In the genomic region with DNA sequence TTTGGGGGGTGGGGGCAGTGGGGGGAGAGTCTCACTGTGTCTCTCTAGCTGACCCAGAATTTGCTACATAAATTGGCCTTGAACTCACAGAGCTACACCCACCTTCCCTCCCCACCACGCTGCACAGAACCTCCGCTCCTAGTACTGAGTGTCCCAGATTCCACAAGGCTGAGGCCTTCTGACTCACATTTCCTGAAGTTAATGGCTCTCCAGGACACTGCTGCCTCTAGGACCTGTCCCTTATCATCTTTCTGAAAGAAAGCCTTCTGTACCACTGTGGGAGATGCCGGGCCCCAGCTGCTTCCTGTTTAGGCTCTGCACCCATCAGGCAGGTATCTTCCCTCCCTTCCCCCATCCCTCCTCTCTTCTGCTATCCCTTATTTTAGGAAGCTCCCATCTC, we compare ENCODE assay signal across 8 mouse cellular contexts. TPM values are rescaled to one million over a fixed set of nuclear protein-coding genes. Genes with fewer than 3 reads are reported as not detected.
A peak's percentile ranks its signal among the peaks of the same experiment; 100 is the strongest.
DNase-seq lines count a peak whose midpoint lies in the region; ATAC-seq and TF ChIP-seq lines count a peak whose summit lies in the region.

No protein-coding gene starts in this region.

- H3K36me3 ChIP-seq in thymus, adult 2 months (ENCODE audit: control insufficient read depth, insufficient read depth, low read length): no peaks in the 10 kb centered on the region
- H3K36me3 ChIP-seq in liver, embryonic 15.5 days (replicated peaks): peaks cover 42% of the 10 kb centered on the region

- H3K9me3 ChIP-seq in liver, embryonic 15.5 days (replicated peaks): no peaks in the 10 kb centered on the region

- no peak overlapping the region for H3K4me3 ChIP-seq in thymus, adult 2 months (ENCODE audit: control insufficient read depth, insufficient read depth, low read length)
- H3K4me3 ChIP-seq in liver, embryonic 15.5 days (replicated peaks): peak overlapping the region; percentile 85

- H3K4me2 ChIP-seq in liver, embryonic 15.5 days: peak overlapping the region; percentile 99

- DNase-seq in cerebellum, adult 11-12 months: peak; percentile 49
- DNase-seq in thymus, adult 2 months: no peak
- DNase-seq in thymus, postnatal 10 days (ENCODE audit: low spot score in 2 of 2): no peak
- DNase-seq in ovary, postnatal 36 days (ENCODE audit: low spot score): no peak
- DNase-seq in T-cell, adult 2 months (ENCODE audit: low spot score): no peak
- DNase-seq in lung, postnatal 10 days: no peak

- H3K27ac ChIP-seq in thymus, adult 2 months (ENCODE audit: control insufficient read depth, insufficient read depth, low read length): peak overlapping the region; percentile 87
- H3K27ac ChIP-seq in liver, embryonic 15.5 days (replicated peaks): peak overlapping the region; percentile 97

- H3K9ac ChIP-seq in liver, embryonic 15.5 days: peak overlapping the region; percentile 51; the same call in 1 of the 2 replicates

- TF ChIP-seq CTCF in thymus, adult 2 months (IDR thresholded peaks at IDR 0.05; ENCODE audit: borderline replicate concordance, control insufficient read depth, extremely low read depth, insufficient read depth, low read length, poor library complexity): no peak

- ATAC-seq in cerebellum, adult (ENCODE audit: insufficient number of reproducible peaks, low FRiP score, low TSS enrichment): no peak
- no peak for ATAC-seq in liver, embryonic 15.5 days (ENCODE audit: insufficient read depth)

- no peak for TF ChIP-seq POLR2A in thymus, adult 2 months (IDR thresholded peaks at IDR 0.05; ENCODE audit: control insufficient read depth, extremely low read depth, insufficient read depth, low read length, poor library complexity)

- H3K4me1 ChIP-seq in thymus, adult 2 months (replicated peaks; ENCODE audit: control insufficient read depth, insufficient read depth, low read length): peaks cover 30% of the 10 kb centered on the region
- peaks cover 61% of the 10 kb centered on the region for H3K4me1 ChIP-seq in liver, embryonic 15.5 days (replicated peaks)

- no peaks in the 10 kb centered on the region for H3K27me3 ChIP-seq in thymus, adult 2 months (ENCODE audit: control insufficient read depth, insufficient read depth, low read length)
- no peaks in the 10 kb centered on the region for H3K27me3 ChIP-seq in liver, embryonic 15.5 days

- WGBS in thymus, adult 2 months: 54% methylated on average over 3 of the region's 3 CpGs
- WGBS in liver, embryonic 15.5 days (ENCODE audit: insufficient replicate concordance): 15% methylated on average over 3 of the region's 3 CpGs

RNA-seq across cellular contexts. Expression of gene Gm49661, which starts 2.6 kb away (rescaled TPM):
- polyA plus RNA-seq in thymus, adult 2 months (2012; rRNA removed): 4.3 TPM in 1 of 2 replicates, not detected in the other
- not detected in 2 replicates for polyA plus RNA-seq in liver, embryonic 15.5 days (2015; fragmentation: Nextera tagmentation; extraction: Ambion mirVana)

RNA-seq across cellular contexts. Expression of gene Prdx2, which starts 2.8 kb away (rescaled TPM):
- polyA plus RNA-seq in thymus, adult 2 months (2012; rRNA removed): 162 and 183 TPM in 2 replicates
- 1,960 and 2,082 TPM in 2 replicates for polyA plus RNA-seq in liver, embryonic 15.5 days (2015; fragmentation: Nextera tagmentation; extraction: Ambion mirVana)

RNA-seq across cellular contexts. Expression of gene Rnaseh2a, which starts 3.0 kb away (rescaled TPM):
- polyA plus RNA-seq in thymus, adult 2 months (2012; rRNA removed): 69.4 and 76.1 TPM in 2 replicates
- 101 TPM in 2 replicates for polyA plus RNA-seq in liver, embryonic 15.5 days (2015; fragmentation: Nextera tagmentation; extraction: Ambion mirVana)

RNA-seq across cellular contexts. Expression of gene Junb, which starts 11.9 kb away (rescaled TPM):
- 125 and 128 TPM in 2 replicates for polyA plus RNA-seq in thymus, adult 2 months (2012; rRNA removed)
- 18.2 and 22.1 TPM in 2 replicates for polyA plus RNA-seq in liver, embryonic 15.5 days (2015; fragmentation: Nextera tagmentation; extraction: Ambion mirVana)

RNA-seq across cellular contexts. Expression of gene Rtbdn, which starts 19.8 kb away (rescaled TPM):
- 0.13 and 0.17 TPM in 2 replicates for polyA plus RNA-seq in thymus, adult 2 months (2012; rRNA removed)
- polyA plus RNA-seq in liver, embryonic 15.5 days (2015; fragmentation: Nextera tagmentation; extraction: Ambion mirVana): 0.18 and 0.40 TPM in 2 replicates

Comparison
In these comparisons a context has a peak if more than half of its experiments do, and no peak if none do; other contexts are left out.
1. RNA of gene Prdx2, which starts 2.8 kb away (polyA plus RNA-seq): 1,960 to 2,082 TPM in liver, embryonic 15.5 days; 162 to 183 TPM in thymus, adult 2 months; every median in the first group is over 10 times any median in the second.